Mouse (Mus musculus): ENCODE data around the gene Ccdc54. TPM values are rescaled to one million over a fixed set of nuclear protein-coding genes. Genes with fewer than 3 reads are reported as not detected.

Ccdc54 gene
- polyA plus RNA-seq, 1 experiment from 2014 or later: not detected

Other genes starting within 250 kb of the Ccdc54 start
- gene Bbx, start 158.8 kb downstream of the Ccdc54 start, polyA plus RNA-seq (2016; fragmentation: Nextera tagmentation; extraction: Ambion mirVana): 42.2 and 45.2 TPM in 2 replicates